Mouse (Mus musculus) forebrain, postnatal 0 days (tissue): ENCODE measurements around the gene Iqsec3. TPM values are rescaled to one million over a fixed set of nuclear protein-coding genes. Genes with fewer than 3 reads are reported as not detected.

Experiments
- ATAC-seq: fragments of 200-750 bp; cut with Nextera tagmentation; 2 replicates; pipeline ENCODE4 v1.8.0; 2017; ENCODE audit warnings: mild to moderate bottlenecking, moderate library complexity
- DNase-seq: peaks from one replicate; pipeline ENCODE4 v3.0.0-alpha.2; 2015
- H3K27ac ChIP-seq: fragments of 300-500 bp; sonication (generic); 2 replicates; pipeline ENCODE4 v1.5.1; 2014; ENCODE audit warnings: low read depth, mild to moderate bottlenecking, antibody characterized with exemption, low read length, moderate library complexity, mixed read lengths
- H3K27me3 ChIP-seq: fragments of 300-500 bp; sonication (generic); 2 replicates; pipeline ENCODE4 v1.6.1; 2014; ENCODE audit warnings: mild to moderate bottlenecking, low read length, mixed read lengths; ENCODE audit not compliant: insufficient read depth
- H3K36me3 ChIP-seq: fragments of 300-500 bp; sonication (generic); 2 replicates; pipeline ENCODE4 v1.6.1; 2014; ENCODE audit warnings: mild to moderate bottlenecking, moderate library complexity; ENCODE audit not compliant: insufficient read depth
- H3K4me1 ChIP-seq: fragments of 300-500 bp; sonication (generic); 2 replicates; pipeline ENCODE4 v1.6.1; 2014; ENCODE audit warnings: antibody characterized with exemption; ENCODE audit not compliant: insufficient read depth
- H3K4me2 ChIP-seq: fragments of 300-500 bp; sonication (generic); 2 replicates; pipeline ENCODE4 v1.6.1; 2014; ENCODE audit warnings: low read depth, mild to moderate bottlenecking, moderate library complexity
- H3K4me3 ChIP-seq: fragments of 300-500 bp; sonication (generic); 2 replicates; pipeline ENCODE4 v1.5.1; 2014; ENCODE audit warnings: low read depth, low read length, mixed read lengths
- H3K9ac ChIP-seq: fragments of 300-500 bp; sonication (generic); 2 replicates; pipeline ENCODE4 v1.6.1; 2014; ENCODE audit warnings: mild to moderate bottlenecking
- H3K9me3 ChIP-seq: fragments of 300-500 bp; sonication (generic); 2 replicates; pipeline ENCODE4 v1.6.1; 2016; ENCODE audit warnings: low read length
- CTCF ChIP-seq: sonication (generic); IDR thresholded peaks from 2 replicates; pipeline ENCODE4 v1.5.1; 2016; ENCODE audit warnings: antibody characterized with exemption, control low read depth, low read depth
- WGBS: fragments of 180-500 bp; shearing (Covaris S2); extraction: QIAGEN DNeasy Blood & Tissue Kit; methylation state at CpG from one replicate; pipeline ENCODE4 v1.1.7; 2014; 5-methylcytosine and 5-hydroxymethylcytosine counted together
- polyA plus RNA-seq: library from polyadenylated mRNA; unstranded; fragments of >200 nt; fragmentation: Nextera tagmentation; extraction: Ambion mirVana; gene quantifications from 2 replicates; pipeline ENCODE4 v1.2.1, GENCODE M21; 2015
- total RNA-seq: library from RNA; depleted of rRNA; stranded (reverse); fragments of >200 nt; gene quantifications from 2 replicates; pipeline ENCODE4 v1.2.3, GENCODE M21; 2014

Iqsec3 gene
- total and polyA plus RNA-seq, 2 experiments from 2014 or later = 6.8 to 32.4 TPM

DNA sequence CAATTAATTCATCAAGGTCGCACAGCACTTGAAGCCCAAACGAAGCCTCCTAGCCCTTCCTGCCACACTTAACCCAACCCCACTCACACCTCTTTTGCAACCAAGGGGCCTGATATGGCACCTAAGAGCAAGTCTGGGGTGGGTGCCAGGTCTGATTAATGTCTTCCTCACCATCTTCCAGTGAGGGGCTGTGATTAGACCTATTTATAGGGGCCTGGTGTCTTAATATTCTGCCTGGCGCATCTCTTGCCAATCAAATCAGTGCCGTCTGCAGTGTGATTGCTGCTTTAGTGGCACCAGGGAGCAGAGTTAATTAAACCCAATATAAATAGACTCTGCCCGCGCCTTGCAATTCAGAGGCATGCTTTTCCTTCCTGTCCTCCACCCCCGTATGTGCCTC, 36.4 kb upstream of the Iqsec3 start:
- no peak overlapping the region for H3K4me3 ChIP-seq
- H3K36me3 ChIP-seq = no peaks in the 10 kb centered on the region
- no peak overlapping the region for H3K9ac ChIP-seq
- H3K27ac ChIP-seq = no peak overlapping the region
- 46% methylated on average over 7 of the region's 7 CpGs for WGBS
- no peak overlapping the region for H3K4me2 ChIP-seq
- no peak for TF ChIP-seq CTCF
- no peaks in the 10 kb centered on the region for H3K4me1 ChIP-seq
- no peaks in the 10 kb centered on the region for H3K9me3 ChIP-seq
- no peaks in the 10 kb centered on the region for H3K27me3 ChIP-seq
- DNase-seq = no peak
- peak; percentile 59 for ATAC-seq

GRCm38 (mm10) chr6:121508266-121508665, 34.8 kb upstream of the Iqsec3 start:
- Histone ChIP-seq H3K9me3 (no peaks in the 10 kb centered on the region), H3K27ac (no peak overlapping the region), H3K4me2 (no peak overlapping the region), H3K9ac (no peak overlapping the region), H3K27me3 (no peaks in the 10 kb centered on the region), H3K4me1 (no peaks in the 10 kb centered on the region), H3K36me3 (no peaks in the 10 kb centered on the region), H3K4me3 (no peak overlapping the region)
- 75% methylated on average over 5 of the region's 5 CpGs for WGBS
- DNase-seq (no peak), ATAC-seq (no peak)
- peak; percentile 26; the same call in 1 of the 2 replicates for TF ChIP-seq CTCF

GRCm38 (mm10) chr6:121501044-121501638, 27.7 kb upstream of the Iqsec3 start:
- H3K4me2 ChIP-seq = no peak overlapping the region

DNA sequence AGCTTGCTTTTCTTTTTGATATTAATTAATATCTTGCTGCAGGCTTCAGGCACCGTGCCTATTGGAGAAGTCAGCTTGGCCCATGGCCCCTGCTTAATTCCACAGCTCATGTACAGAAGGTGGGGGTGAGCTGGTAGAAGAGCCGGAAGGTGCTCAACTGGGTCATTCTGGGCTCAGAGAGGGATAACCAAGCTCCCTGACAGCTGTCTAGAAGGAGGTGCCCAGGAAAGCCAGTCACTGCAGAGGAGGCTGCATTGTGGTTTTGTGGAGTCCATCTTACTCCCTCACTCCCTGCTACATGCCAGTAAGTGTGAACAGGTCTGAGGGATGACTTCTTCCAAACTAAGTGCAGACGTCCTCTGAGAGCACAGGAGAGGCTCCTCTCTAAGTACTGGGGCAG, 26.4 kb upstream of the Iqsec3 start:
- no peak for ATAC-seq
- no peak for TF ChIP-seq CTCF
- H3K9me3 ChIP-seq = no peaks in the 10 kb centered on the region
- no peaks in the 10 kb centered on the region for H3K27me3 ChIP-seq
- H3K4me1 ChIP-seq = no peaks in the 10 kb centered on the region
- no peak overlapping the region for H3K4me2 ChIP-seq
- H3K36me3 ChIP-seq = no peaks in the 10 kb centered on the region
- no peak overlapping the region for H3K27ac ChIP-seq
- H3K9ac ChIP-seq = no peak overlapping the region
- DNase-seq = no peak
- H3K4me3 ChIP-seq = no peak overlapping the region
- WGBS = 67% methylated on average over 3 of the region's 3 CpGs

More at GRCm38 (mm10) chr6:121501044-121501638, 27.7 kb upstream of the Iqsec3 start:
- no peak for TF ChIP-seq CTCF
- Histone ChIP-seq H3K9me3 (no peaks in the 10 kb centered on the region), H3K27me3 (no peaks in the 10 kb centered on the region), H3K27ac (peak overlapping the region; percentile 10; the same call in 1 of the 2 replicates), H3K36me3 (no peaks in the 10 kb centered on the region), H3K9ac (no peak overlapping the region), H3K4me1 (no peaks in the 10 kb centered on the region), H3K4me3 (no peak overlapping the region)
- WGBS = 67% methylated on average over 3 of the region's 3 CpGs
- ATAC-seq = peak; percentile 87
- peak; percentile 47 for DNase-seq

- Histone ChIP-seq H3K4me1 (no peaks in the 10 kb centered on the region), H3K27ac (no peak overlapping the region; the same call in 1 of the 2 replicates), H3K9me3 (no peaks in the 10 kb centered on the region), H3K36me3 (no peaks in the 10 kb centered on the region), H3K4me2 (no peak overlapping the region), H3K9ac (no peak overlapping the region), H3K27me3 (no peaks in the 10 kb centered on the region), H3K4me3 (no peak overlapping the region)
- 14% methylated on average over 9 of the region's 9 CpGs for whole genome bisulfite sequencing
- peak; percentile 72 for ATAC-seq
- TF ChIP-seq CTCF = no peak
- DNase-seq = peak; percentile 26
Observed at GRCm38 (mm10) chr6:121498819-121499535, 25.5 kb upstream of the Iqsec3 start.

DNA sequence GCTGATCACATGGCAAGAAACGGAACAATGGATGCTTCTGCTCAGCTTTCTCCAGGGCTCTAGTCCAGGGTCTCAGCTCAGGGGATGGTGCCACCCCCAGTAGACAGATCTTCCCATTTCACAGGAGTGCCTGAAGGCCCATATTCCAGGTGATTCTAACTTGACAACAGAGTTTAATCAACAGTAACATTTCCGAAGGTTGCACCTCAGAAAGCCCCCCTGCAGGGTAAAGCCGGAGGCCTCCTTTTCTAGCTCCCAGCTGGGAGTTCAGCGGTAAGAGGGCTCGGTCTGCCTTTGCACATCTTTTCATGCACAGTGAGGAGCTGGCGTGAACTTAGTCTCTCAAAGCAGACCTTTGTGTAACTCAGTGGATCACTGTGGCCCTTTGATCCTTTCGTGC, 22.1 kb upstream of the Iqsec3 start:
- ATAC-seq = no peak
- Histone ChIP-seq H3K4me1 (no peaks in the 10 kb centered on the region), H3K4me3 (no peak overlapping the region), H3K27me3 (no peaks in the 10 kb centered on the region), H3K9me3 (no peaks in the 10 kb centered on the region), H3K4me2 (no peak overlapping the region), H3K36me3 (no peaks in the 10 kb centered on the region), H3K27ac (no peak overlapping the region), H3K9ac (no peak overlapping the region)
- 20% methylated on average over 7 of the region's 7 CpGs for WGBS
- TF ChIP-seq CTCF = no peak
- no peak for DNase-seq

GRCm38 (mm10) chr6:121495026-121495425, 21.5 kb upstream of the Iqsec3 start:
- no peak overlapping the region for H3K9ac ChIP-seq
- 100% methylated on average over 1 of the region's 1 CpGs for WGBS
- no peaks in the 10 kb centered on the region for H3K4me1 ChIP-seq
- no peak overlapping the region for H3K27ac ChIP-seq
- no peak for TF ChIP-seq CTCF
- H3K4me3 ChIP-seq = no peak overlapping the region
- H3K4me2 ChIP-seq = no peak overlapping the region
- H3K27me3 ChIP-seq = no peaks in the 10 kb centered on the region
- no peaks in the 10 kb centered on the region for H3K9me3 ChIP-seq
- no peaks in the 10 kb centered on the region for H3K36me3 ChIP-seq
- DNase-seq (no peak), ATAC-seq (no peak)
